ENCODE assay signal across 9 mouse cellular contexts in genomic region chr16:90381633-90382032, GRCm38 (mm10). TPM values are rescaled to one million over a fixed set of nuclear protein-coding genes. Genes with fewer than 3 reads are reported as not detected.
DNase-seq lines count a peak whose midpoint lies in the region; ATAC-seq and TF ChIP-seq lines count a peak whose summit lies in the region.
"Had no signal": no experiment of that assay in that cellular context is flagged by ENCODE, and none has a peak within 500 bp of the region (broad histone marks: within the 10 kb centered on the region; RNA-seq: fewer than 3 reads in every experiment).

No protein-coding gene starts in this region.

- ATAC-seq in forebrain, embryonic 12.5 days (ENCODE audit: low FRiP score) = no peak
- ATAC-seq in limb, embryonic 11.5 days (ENCODE audit: insufficient number of reproducible peaks, low FRiP score, low TSS enrichment, low read depth) = no peak
- ATAC-seq in forebrain, embryonic 13.5 days = no peak

- TF ChIP-seq CTCF in E14TG2a.4 (conservative IDR thresholded peaks at IDR 0.05; ENCODE audit: low read length) = peak; percentile 70

- peaks cover 16% of the 10 kb centered on the region for H3K4me1 ChIP-seq in forebrain, embryonic 10.5 days
- H3K4me1 ChIP-seq in forebrain, embryonic 12.5 days = peaks cover 10% of the 10 kb centered on the region
- 0 out of 2 replicates have a peak, but pooled peaks cover 3% of the 10 kb centered on the region for H3K4me1 ChIP-seq in limb, embryonic 11.5 days (ENCODE audit: control insufficient read depth, insufficient read depth, low read length)
- H3K4me1 ChIP-seq in limb, embryonic 10.5 days = peaks cover 20% of the 10 kb centered on the region
- peaks cover 11% of the 10 kb centered on the region for H3K4me1 ChIP-seq in E14TG2a.4 (replicated peaks; ENCODE audit: low read depth, low read length)
- peaks cover 16% of the 10 kb centered on the region for H3K4me1 ChIP-seq in forebrain, embryonic 13.5 days

- H3K27me3 ChIP-seq in forebrain, embryonic 10.5 days (ENCODE audit: poor library complexity, severe bottlenecking) = peaks cover 36% of the 10 kb centered on the region
- H3K27me3 ChIP-seq in forebrain, embryonic 12.5 days = peaks cover 19% of the 10 kb centered on the region; the same call in 1 of the 2 replicates
- H3K27me3 ChIP-seq in limb, embryonic 11.5 days (ENCODE audit: control insufficient read depth, insufficient read depth, low read length) = no peaks in the 10 kb centered on the region
- peaks cover 18% of the 10 kb centered on the region; the same call in 1 of the 2 replicates for H3K27me3 ChIP-seq in limb, embryonic 10.5 days (ENCODE audit: low read depth, poor library complexity, severe bottlenecking)
- H3K27me3 ChIP-seq in E14TG2a.4 (ENCODE audit: insufficient read depth, low read length) = peaks cover 68% of the 10 kb centered on the region
- peaks cover 5% of the 10 kb centered on the region; the same call in 1 of the 2 replicates for H3K27me3 ChIP-seq in forebrain, embryonic 13.5 days

- no peak overlapping the region for H3K9ac ChIP-seq in forebrain, embryonic 12.5 days
- no peak overlapping the region for H3K9ac ChIP-seq in limb, embryonic 11.5 days (ENCODE audit: low read length)
- no peak overlapping the region for H3K9ac ChIP-seq in forebrain, embryonic 13.5 days
- H3K9ac ChIP-seq: neural tube, embryonic 15.5 days had no signal

- peaks cover 8% of the 10 kb centered on the region; the same call in 1 of the 2 replicates for H3K9me3 ChIP-seq in forebrain, embryonic 10.5 days
- H3K9me3 ChIP-seq in forebrain, embryonic 12.5 days = no peaks in the 10 kb centered on the region
- H3K9me3 ChIP-seq in limb, embryonic 11.5 days (ENCODE audit: control insufficient read depth, low read length) = no peaks in the 10 kb centered on the region
- H3K9me3 ChIP-seq in limb, embryonic 10.5 days (replicated peaks) = no peaks in the 10 kb centered on the region
- peaks cover 4% of the 10 kb centered on the region; the same call in 1 of the 2 replicates for H3K9me3 ChIP-seq in E14TG2a.4 (ENCODE audit: low read length)
- H3K9me3 ChIP-seq in forebrain, embryonic 13.5 days (replicated peaks) = no peaks in the 10 kb centered on the region; the same call in 1 of the 2 replicates
- H3K9me3 ChIP-seq: neural tube, embryonic 15.5 days had no signal

- H3K4me2 ChIP-seq in forebrain, embryonic 12.5 days = no peak overlapping the region
- H3K4me2 ChIP-seq in limb, embryonic 11.5 days (ENCODE audit: low read depth, severe bottlenecking) = no peak overlapping the region
- no peak overlapping the region for H3K4me2 ChIP-seq in forebrain, embryonic 13.5 days
- H3K4me2 ChIP-seq: neural tube, embryonic 15.5 days had no signal

- WGBS in forebrain, embryonic 10.5 days = 88% methylated on average over 3 of the region's 3 CpGs
- WGBS in forebrain, embryonic 12.5 days = 86% methylated on average over 3 of the region's 3 CpGs
- WGBS in limb, embryonic 11.5 days = 91% methylated on average over 3 of the region's 3 CpGs
- WGBS in limb, embryonic 10.5 days = 86% methylated on average over 3 of the region's 3 CpGs
- WGBS in forebrain, embryonic 13.5 days = 90% methylated on average over 3 of the region's 3 CpGs

- peak; percentile 25 for DNase-seq in forebrain, embryonic 10.5 days (ENCODE audit: extremely low spot score, low spot score)
- DNase-seq in limb, embryonic 11.5 days (ENCODE audit: low spot score) = peak; percentile 55
- no peak for DNase-seq in limb, embryonic 10.5 days (ENCODE audit: low spot score)
- DNase-seq in lung, postnatal 10 days = peak; percentile 29
- DNase-seq in ovary, postnatal 14 days (ENCODE audit: low spot score) = no peak

- H3K27ac ChIP-seq in forebrain, embryonic 10.5 days = no peak overlapping the region
- H3K27ac ChIP-seq in forebrain, embryonic 12.5 days = no peak overlapping the region
- no peak overlapping the region for H3K27ac ChIP-seq in limb, embryonic 11.5 days (replicated peaks; ENCODE audit: low read depth, low read length)
- no peak overlapping the region for H3K27ac ChIP-seq in limb, embryonic 10.5 days
- no peak overlapping the region for H3K27ac ChIP-seq in forebrain, embryonic 13.5 days
- H3K27ac ChIP-seq: neural tube, embryonic 15.5 days had no signal

- no peaks in the 10 kb centered on the region for H3K36me3 ChIP-seq in forebrain, embryonic 10.5 days (replicated peaks)
- H3K36me3 ChIP-seq in forebrain, embryonic 12.5 days (replicated peaks) = no peaks in the 10 kb centered on the region
- no peaks in the 10 kb centered on the region for H3K36me3 ChIP-seq in limb, embryonic 11.5 days (ENCODE audit: control insufficient read depth, insufficient read depth, low read length)
- H3K36me3 ChIP-seq in limb, embryonic 10.5 days = no peaks in the 10 kb centered on the region
- H3K36me3 ChIP-seq in E14TG2a.4 (ENCODE audit: insufficient read depth, low read length) = no peaks in the 10 kb centered on the region
- no peaks in the 10 kb centered on the region for H3K36me3 ChIP-seq in forebrain, embryonic 13.5 days (ENCODE audit: poor library complexity, severe bottlenecking)
- H3K36me3 ChIP-seq: neural tube, embryonic 15.5 days had no signal

- no peak overlapping the region for H3K4me3 ChIP-seq in forebrain, embryonic 10.5 days
- no peak overlapping the region for H3K4me3 ChIP-seq in forebrain, embryonic 12.5 days (replicated peaks)
- no peak overlapping the region for H3K4me3 ChIP-seq in limb, embryonic 11.5 days (ENCODE audit: low read depth, low read length)
- no peak overlapping the region for H3K4me3 ChIP-seq in limb, embryonic 10.5 days
- no peak overlapping the region for H3K4me3 ChIP-seq in E14TG2a.4 (replicated peaks; ENCODE audit: low read length)
- no peak overlapping the region for H3K4me3 ChIP-seq in forebrain, embryonic 13.5 days
- H3K4me3 ChIP-seq: neural tube, embryonic 15.5 days had no signal

RNA-seq across cellular contexts. Expression of gene Hunk, which starts 4.2 kb away (rescaled TPM):
- polyA plus RNA-seq in forebrain, embryonic 10.5 days (2016; fragmentation: Nextera tagmentation; extraction: Ambion mirVana) = 13.7 and 14.9 TPM in 2 replicates
- polyA plus RNA-seq in forebrain, embryonic 12.5 days (2016; fragmentation: Nextera tagmentation; extraction: Ambion mirVana) = 16.6 and 17.9 TPM in 2 replicates
- polyA plus RNA-seq in limb, embryonic 11.5 days (2014; fragmentation: Nextera tagmentation; extraction: Ambion mirVana) = 19.0 and 22.7 TPM in 2 replicates
- 17.5 and 23.0 TPM in 2 replicates for polyA plus RNA-seq in limb, embryonic 10.5 days (2016; fragmentation: Nextera tagmentation; extraction: Ambion mirVana)
- polyA plus RNA-seq in forebrain, embryonic 13.5 days (2015; fragmentation: Nextera tagmentation; extraction: Ambion mirVana) = 10.3 and 11.1 TPM in 2 replicates

Comparison
In these comparisons a context has a peak if more than half of its experiments do, and no peak if none do; other contexts are left out.
1. DNase-seq: peak in forebrain, embryonic 10.5 days (single experiment), limb, embryonic 11.5 days (single experiment) and lung, postnatal 10 days (single experiment); none in limb, embryonic 10.5 days (single experiment) and ovary, postnatal 14 days (single experiment).